Mouse (Mus musculus) mouse trophoblast stem cell (cell line): ENCODE measurements at regions not wholly inside any gene's neighbourhood (a gene's known extent, or its start where the extent isn't known, plus 50 kb on each side); places are given as distances from the start of the nearest gene placed in this dataset.

Experiments used
- in situ Hi-C, 2 experiments: fragments of 300-500 bp; cut with MseI, MboI; formaldehyde crosslinking; loops; 2 replicates in 1 of 2; 3 replicates in 1 of 2; pipeline ENCODE4 v1.15.1; 2025

DNA sequence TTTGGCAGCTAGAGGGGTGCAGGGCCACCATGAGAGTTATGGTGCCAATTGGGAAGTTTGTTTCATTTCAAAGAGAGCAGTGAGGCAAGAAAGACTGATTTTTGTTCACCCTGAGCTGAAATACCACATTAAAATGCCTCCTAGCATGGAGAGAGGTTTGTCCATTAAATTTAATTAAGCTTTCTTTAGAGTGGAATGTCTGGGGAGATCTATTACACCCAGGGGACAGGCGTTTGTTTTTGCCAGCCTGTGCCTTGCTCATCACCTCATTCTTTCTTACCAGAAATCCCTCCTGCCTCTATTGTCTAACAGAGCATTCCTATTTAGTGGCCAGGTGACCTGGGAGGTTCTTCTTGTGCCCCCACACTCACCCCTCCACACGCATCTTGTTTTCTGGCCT, 55.2 kb upstream of the Rcn1 start:
- in situ Hi-C loops: no loop called here

DNA sequence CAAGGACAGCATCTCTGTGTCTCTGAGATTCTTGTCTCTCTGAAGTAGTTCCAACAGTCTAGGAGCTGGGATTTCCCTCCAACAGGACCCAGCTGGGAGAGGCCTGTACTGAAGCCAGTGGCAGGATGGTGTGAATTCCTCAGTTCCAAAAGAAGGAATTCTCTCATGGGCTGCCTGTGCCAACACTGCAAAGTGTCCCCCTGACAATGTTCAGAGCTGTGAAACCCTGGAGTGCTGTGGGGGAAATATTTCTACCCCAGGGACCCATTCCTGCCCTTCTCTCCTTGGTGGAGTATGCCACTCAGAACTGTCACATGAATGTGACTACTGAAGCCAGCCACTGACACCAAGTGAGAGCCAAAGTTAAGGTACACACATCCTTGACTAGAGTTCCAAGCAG, 55.7 kb upstream of the Rcn1 start:
- in situ Hi-C loops: no loop called here

DNA sequence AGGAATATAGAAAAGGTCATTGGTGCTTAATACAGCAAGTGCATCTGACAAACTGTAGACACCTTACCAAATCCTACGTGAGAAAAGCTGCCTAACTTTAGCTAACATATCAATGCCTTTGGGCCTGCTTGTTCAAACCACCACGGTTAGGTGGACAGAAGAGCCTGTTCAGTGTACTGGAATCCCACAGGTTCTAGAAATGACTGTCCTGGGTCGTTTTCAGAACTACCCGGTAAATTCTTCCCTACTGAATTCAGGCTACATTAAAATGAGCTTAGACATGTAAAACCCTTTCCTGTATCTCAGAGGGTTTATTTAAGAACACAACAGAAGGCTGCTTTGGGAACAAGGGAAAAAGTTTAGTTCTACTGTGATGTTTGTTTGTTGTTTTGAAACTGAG, 59.5 kb upstream of the Rcn1 start:
- in situ Hi-C loops: no loop called here

- in situ Hi-C loops: no loop called here
Measured at GRCm38 (mm10) chr2:105459512-105459911, 60.4 kb upstream of the Rcn1 start.

- in situ Hi-C loops: no loop called here
Measured at GRCm38 (mm10) chr2:105465630-105466029, 66.5 kb upstream of the Rcn1 start.

DNA sequence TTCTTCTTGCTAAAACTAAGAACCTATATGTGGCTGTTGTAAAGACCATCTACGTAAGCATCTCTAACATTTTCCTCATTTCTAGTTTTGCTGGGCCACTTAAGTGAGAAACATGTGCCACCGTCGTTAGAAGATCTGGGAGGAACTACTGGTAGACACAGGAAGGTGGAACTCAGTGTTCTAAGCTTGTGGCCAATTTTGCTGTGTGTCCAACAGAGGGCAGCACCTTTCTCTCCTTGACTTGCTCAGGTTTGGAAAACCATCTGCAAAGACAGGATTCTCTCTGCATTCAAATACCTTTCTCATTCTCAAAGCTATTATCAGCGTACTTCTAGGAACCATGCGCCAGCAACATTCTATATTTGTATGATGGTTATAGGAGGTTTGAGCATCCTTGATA, 69.8 kb upstream of the Rcn1 start:
- in situ Hi-C loops: no loop called here

DNA sequence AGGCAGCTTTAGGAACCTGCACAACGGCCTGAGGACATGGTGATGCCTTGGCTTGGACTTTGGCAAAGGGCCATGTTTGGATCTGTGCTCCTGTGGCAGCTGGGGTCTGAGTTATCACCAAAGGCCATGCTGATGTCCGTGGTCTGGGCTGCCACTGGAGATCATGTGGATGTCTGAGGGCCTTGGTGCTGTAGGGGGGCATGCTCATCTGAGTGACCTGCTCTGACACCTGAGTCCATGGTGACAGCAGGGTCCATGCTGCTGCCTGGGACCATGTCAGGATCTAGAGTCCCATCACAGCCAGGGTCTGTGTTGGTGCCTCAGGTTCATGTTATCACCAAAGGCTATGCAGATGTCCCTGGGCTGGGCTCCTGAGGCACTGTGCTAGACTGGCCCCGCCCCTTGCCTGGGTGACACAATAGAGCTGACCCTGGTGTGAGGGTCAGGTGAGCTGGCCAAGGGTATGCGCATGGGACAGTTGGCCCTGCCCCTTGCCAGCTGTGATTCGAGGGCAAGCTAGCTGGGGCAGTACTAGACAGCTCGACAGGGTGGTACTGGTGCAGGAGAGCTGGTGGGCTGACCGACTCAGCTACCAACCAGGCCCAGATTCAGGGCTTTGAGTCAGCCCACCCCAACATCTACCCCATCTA, 77.0 kb upstream of the Rcn1 start:
- in situ Hi-C loops: no loop called here

DNA sequence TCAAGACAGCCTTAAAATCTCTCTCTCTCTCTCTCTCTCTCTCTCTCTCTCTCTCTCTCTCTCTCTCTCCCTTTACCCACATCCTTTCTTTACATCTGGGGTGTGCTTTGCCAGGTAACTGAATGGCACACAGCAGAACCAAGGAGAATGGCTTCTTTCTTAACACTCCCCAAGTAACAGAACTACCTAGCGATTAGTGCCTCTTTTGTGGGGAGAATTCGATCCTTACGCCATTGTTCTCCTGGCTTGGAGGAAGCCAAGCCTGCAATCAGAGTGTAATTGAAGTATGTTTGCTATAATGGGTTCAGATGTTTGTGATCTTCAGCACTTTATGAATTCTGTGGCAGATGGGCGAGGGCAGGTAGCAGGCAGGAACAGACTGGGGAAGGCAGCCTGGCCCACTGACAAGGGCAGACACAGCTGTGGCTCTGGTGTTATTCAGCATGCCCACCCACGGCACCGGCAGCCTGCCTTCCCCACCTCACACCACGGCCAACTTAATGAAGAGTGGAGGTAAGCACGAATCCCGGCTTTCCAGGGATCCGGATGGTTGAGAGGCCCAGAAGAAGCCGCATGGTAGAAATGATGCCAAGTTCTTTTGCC, 83.0 kb upstream of the Rcn1 start:
- in situ Hi-C loops: no loop called here

DNA sequence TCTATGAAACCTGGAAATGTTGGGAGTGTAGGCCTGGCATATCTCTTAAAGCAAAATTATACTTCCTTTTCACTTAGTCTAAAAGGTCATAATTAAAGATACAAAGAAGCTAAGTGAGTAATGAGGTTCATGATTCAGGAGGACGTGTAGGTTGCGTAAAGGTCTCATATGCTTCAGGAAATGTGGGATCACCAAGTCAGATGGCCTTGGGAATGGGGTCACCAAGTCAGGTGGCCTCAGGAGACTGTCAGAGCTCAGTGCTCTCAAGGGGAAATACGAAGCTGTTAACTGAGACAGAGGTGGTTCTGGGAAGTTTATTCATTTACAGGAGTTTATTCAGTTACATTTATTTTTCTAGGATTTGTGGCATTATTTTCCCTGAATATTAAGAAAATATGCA, 85.4 kb upstream of the Rcn1 start:
- in situ Hi-C loops: no loop called here

GRCm38 (mm10) chr2:105485286-105485685, 86.2 kb upstream of the Rcn1 start:
- in situ Hi-C loops: no loop called here

- in situ Hi-C loops: no loop called here
Measured at GRCm38 (mm10) chr2:105495796-105496195, 96.7 kb upstream of the Rcn1 start.

DNA sequence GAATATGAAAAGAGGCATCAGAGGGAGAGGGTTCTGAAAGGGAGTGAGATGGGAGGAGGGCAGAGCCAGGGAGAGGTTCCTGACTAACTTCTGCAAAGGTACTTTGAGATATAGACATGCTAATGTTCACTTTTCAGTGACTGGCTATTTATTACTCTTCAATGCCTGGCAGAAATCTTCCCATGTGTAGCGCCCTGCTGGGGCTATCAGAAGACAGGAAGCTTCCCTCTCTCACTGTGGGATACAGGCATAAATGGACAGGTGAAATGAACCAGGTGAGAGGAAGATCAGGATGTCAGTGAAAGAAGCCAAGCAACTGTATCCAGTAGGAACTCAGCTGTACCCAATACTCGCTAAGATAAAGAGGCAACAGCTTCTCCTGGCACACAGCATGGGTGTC, 105.1 kb upstream of the Rcn1 start:
- in situ Hi-C loops: no loop called here

- in situ Hi-C loops: no loop called here
Measured at GRCm38 (mm10) chr2:105505554-105505953, 106.4 kb upstream of the Rcn1 start.

GRCm38 (mm10) chr2:105507160-105507559, 108.0 kb upstream of the Rcn1 start:
- in situ Hi-C loops: no loop called here

DNA sequence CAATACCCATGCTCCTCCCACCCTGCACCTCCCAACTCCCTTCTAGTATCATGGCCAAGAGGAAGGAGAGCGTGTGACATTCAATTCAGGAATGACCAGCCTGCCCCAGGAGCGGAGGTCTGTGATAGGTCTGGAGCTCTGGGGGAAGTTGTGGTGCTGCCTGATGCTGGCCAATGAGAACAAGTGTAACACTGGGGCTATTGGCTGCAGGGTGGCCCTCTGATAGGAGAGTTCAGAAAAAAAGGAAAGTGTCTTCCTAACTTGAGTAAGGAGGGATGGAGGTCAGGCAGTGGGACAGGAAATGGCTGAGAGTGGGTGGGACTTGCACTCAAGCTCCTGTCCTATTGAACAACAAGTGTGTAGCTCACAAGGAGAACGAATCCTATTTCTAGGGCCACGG, 111.7 kb upstream of the Rcn1 start:
- in situ Hi-C loops: no loop called here

GRCm38 (mm10) chr2:105511690-105512089, 112.6 kb upstream of the Rcn1 start:
- in situ Hi-C loops: no loop called here

DNA sequence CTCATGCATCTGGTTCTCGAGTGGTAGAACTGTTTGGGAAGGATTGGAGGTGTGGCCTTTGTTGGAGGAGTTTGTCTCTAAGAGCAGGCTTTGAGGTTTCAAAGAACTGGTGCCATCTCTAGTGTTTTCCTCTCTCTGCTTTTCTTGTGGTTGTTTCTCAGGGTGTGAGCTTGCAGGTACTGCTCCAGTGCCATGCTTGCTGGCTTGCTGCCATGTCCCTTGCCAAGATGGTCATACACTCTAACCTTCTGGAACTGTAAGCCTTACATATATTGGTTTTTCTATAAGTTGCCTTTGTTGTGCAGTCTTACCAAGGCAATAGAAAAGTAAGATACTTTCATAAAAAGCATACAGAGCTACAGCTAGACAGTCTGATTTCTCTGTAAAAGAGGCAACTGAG, 115.1 kb upstream of the Rcn1 start:
- in situ Hi-C loops: no loop called here

DNA sequence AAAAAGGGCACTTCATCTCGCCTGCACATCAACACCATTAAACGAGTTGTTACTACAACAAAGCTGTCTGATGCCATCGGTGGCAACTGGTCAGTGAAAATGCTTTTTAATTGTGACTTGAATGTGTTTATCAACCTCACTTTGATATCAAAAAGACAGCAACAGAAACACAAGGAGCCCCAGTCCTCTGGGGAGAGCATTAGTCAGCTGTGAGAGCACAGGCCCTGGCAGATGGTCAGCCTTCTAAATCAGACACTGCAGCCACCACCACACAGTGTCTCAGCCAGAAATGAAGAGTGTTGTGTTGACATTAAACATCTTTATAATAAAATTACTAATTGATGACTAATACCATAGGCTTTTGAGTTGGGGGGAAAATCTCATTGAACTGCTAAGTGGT, 115.8 kb upstream of the Rcn1 start:
- in situ Hi-C loops: no loop called here

GRCm38 (mm10) chr2:105515326-105515725, 116.2 kb upstream of the Rcn1 start:
- in situ Hi-C loops: no loop called here

GRCm38 (mm10) chr2:105516267-105517133, 117.4 kb upstream of the Rcn1 start:
- in situ Hi-C loops: no loop called here

DNA sequence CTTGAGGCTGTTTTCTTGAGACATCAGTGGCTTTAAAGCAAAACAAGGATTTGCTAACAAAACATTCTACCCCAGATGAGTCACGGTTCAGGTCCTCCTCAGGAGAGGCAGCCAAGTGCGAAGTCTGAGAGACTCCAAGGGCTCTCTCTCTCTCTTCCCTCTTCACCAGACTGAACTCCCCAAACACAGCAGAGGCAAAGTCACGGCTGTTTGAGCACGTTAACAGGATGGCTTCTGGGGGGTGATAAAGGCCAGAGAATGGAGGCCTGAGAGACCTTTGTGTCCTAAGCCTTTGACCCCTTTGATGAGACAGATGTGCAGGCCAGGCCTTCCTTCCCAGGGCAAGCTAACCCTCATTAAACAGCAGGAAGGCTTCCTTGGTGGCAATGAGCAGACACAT, 122.7 kb upstream of the Rcn1 start:
- in situ Hi-C loops: no loop called here

- in situ Hi-C loops: no loop called here
Measured at GRCm38 (mm10) chr2:105523297-105523802, 124.2 kb upstream of the Rcn1 start.

GRCm38 (mm10) chr2:105525111-105525610, 126.0 kb upstream of the Rcn1 start:
- in situ Hi-C loops: no loop called here
